16 mouse cellular contexts compared by ENCODE assay signal in genomic region chr7:89363975-89364374, GRCm38 (mm10).
"Had no signal": no experiment of that assay in that cellular context is flagged by ENCODE, and none has a peak within 500 bp of the region (broad histone marks: within the 10 kb centered on the region; RNA-seq: fewer than 3 reads in every experiment).

No protein-coding gene starts in this region.

- ATAC-seq: midbrain, embryonic 16.5 days had no signal

- H3K9ac ChIP-seq: limb, embryonic 13.5 days; liver, embryonic 14.5 days; neural tube, embryonic 13.5 days had no signal

- H3K27ac ChIP-seq: kidney, postnatal 0 days; limb, embryonic 13.5 days; liver, embryonic 14.5 days; neural tube, embryonic 13.5 days had no signal

- DNase-seq: kidney, adult 9 months; kidney, postnatal 36 days; layer of hippocampus, adult 9-11 months; layer of hippocampus, postnatal 36 days; lung, adult 18-20 months; lung, postnatal 36 days; right cerebral cortex, postnatal 25 days; spleen, adult 18-20 months; thymus, adult 18-20 months; thymus, postnatal 25 days had no signal

- H3K4me1 ChIP-seq: limb, embryonic 13.5 days had no signal

- H3K9me3 ChIP-seq: limb, embryonic 13.5 days; neural tube, embryonic 13.5 days had no signal

- H3K27me3 ChIP-seq: limb, embryonic 13.5 days; neural tube, embryonic 13.5 days had no signal

- H3K4me3 ChIP-seq: limb, embryonic 13.5 days; neural tube, embryonic 13.5 days had no signal

- H3K4me2 ChIP-seq: limb, embryonic 13.5 days; midbrain, embryonic 11.5 days; neural tube, embryonic 13.5 days had no signal

- H3K36me3 ChIP-seq: limb, embryonic 13.5 days; neural tube, embryonic 13.5 days had no signal
